Mouse (Mus musculus) heart, postnatal 0 days (tissue): Measurements from ENCODE around the gene Abl2. TPM values are rescaled to one million over a fixed set of nuclear protein-coding genes. Genes with fewer than 3 reads are reported as not detected.
A peak's percentile ranks its signal among the peaks of the same experiment; 100 is the strongest.

Experiments used
- ATAC-seq: fragments of 200-750 bp; cut with Nextera tagmentation; 2 replicates; pipeline ENCODE4 v1.8.0; 2017; ENCODE audit warnings: low read depth, moderate number of reproducible peaks, moderate library complexity; ENCODE audit not compliant: insufficient read depth
- DNase-seq: peaks from one replicate; pipeline ENCODE4 v3.0.0-alpha.2; 2016; ENCODE audit warnings: low spot score
- H3K27ac ChIP-seq: fragments of 300-500 bp; sonication (generic); 2 replicates; pipeline ENCODE4 v1.5.1; 2014; ENCODE audit warnings: low read depth, mild to moderate bottlenecking
- H3K27me3 ChIP-seq: fragments of 300-500 bp; sonication (generic); 2 replicates; pipeline ENCODE4 v1.6.1; 2014; ENCODE audit warnings: low read length, mixed read lengths; ENCODE audit not compliant: control insufficient read depth, insufficient read depth
- H3K36me3 ChIP-seq: fragments of 300-500 bp; sonication (generic); replicated peaks from 2 replicates; pipeline ENCODE4 v1.6.1; 2014; ENCODE audit warnings: low read length, mixed read lengths; ENCODE audit not compliant: control insufficient read depth, insufficient read depth
- H3K4me1 ChIP-seq: fragments of 300-500 bp; sonication (generic); 2 replicates; pipeline ENCODE4 v1.6.1; 2014; ENCODE audit warnings: antibody characterized with exemption; ENCODE audit not compliant: control insufficient read depth, insufficient read depth
- H3K4me2 ChIP-seq: fragments of 300-500 bp; sonication (generic); 2 replicates; pipeline ENCODE4 v1.6.1; 2014; ENCODE audit warnings: low read depth, mild to moderate bottlenecking, low read length, moderate library complexity
- H3K4me3 ChIP-seq: fragments of 300-500 bp; sonication (generic); 2 replicates; pipeline ENCODE4 v1.5.1; 2014; ENCODE audit warnings: low read depth, low read length
- H3K9ac ChIP-seq: fragments of 300-500 bp; sonication (generic); replicated peaks from 2 replicates; pipeline ENCODE4 v1.6.1; 2014; ENCODE audit warnings: low read depth, low read length, mixed read lengths
- H3K9me3 ChIP-seq: fragments of 300-500 bp; sonication (generic); replicated peaks from 2 replicates; pipeline ENCODE4 v1.6.1; 2016; ENCODE audit warnings: low read length; ENCODE audit not compliant: control insufficient read depth
- CTCF ChIP-seq: IDR thresholded peaks from 2 replicates; pipeline ENCODE4 v1.5.1; 2016; ENCODE audit warnings: antibody characterized with exemption, control low read depth, low read depth
- EP300 ChIP-seq: IDR thresholded peaks from 2 replicates; pipeline ENCODE4 v1.6.1; 2016; ENCODE audit warnings: antibody characterized with exemption, low read depth
- WGBS: fragments of 180-500 bp; shearing (Covaris S2); extraction: QIAGEN DNeasy Blood & Tissue Kit; methylation state at CpG from one replicate; pipeline ENCODE4 v1.1.7; 2014; 5-methylcytosine and 5-hydroxymethylcytosine counted together
- polyA plus RNA-seq: library from polyadenylated mRNA; unstranded; fragments of >200 nt; fragmentation: Nextera tagmentation; extraction: Ambion mirVana; gene quantifications from 2 replicates; pipeline ENCODE4 v1.2.1, GENCODE M21; 2015
- total RNA-seq: library from RNA; depleted of rRNA; stranded (reverse); fragments of >200 nt; gene quantifications from 2 replicates; pipeline ENCODE4 v1.2.3, GENCODE M21; 2014; ENCODE audit warnings: low replicate concordance

Abl2 gene
- total and polyA plus RNA-seq, 2 experiments from 2014 or later, result 2.0 to 12.9 TPM

GRCm38 (mm10) chr1:156639455-156639854 is 80.9 kb downstream of the Abl2 start:
- Histone ChIP-seq H3K27me3 (no peaks in the 10 kb centered on the region), H3K36me3 (peaks cover 69% of the 10 kb centered on the region), H3K9me3 (no peaks in the 10 kb centered on the region), H3K9ac (no peak overlapping the region), H3K4me2 (no peak overlapping the region), H3K4me1 (no peaks in the 10 kb centered on the region), H3K27ac (no peak overlapping the region), H3K4me3 (no peak overlapping the region)
- no peak for DNase-seq
- no peak for TF ChIP-seq CTCF
- no peak for TF ChIP-seq EP300
- 87% methylated on average over 5 of the region's 5 CpGs for WGBS
- no peak for ATAC-seq

GRCm38 (mm10) chr1:156640577-156640976 is 82.0 kb downstream of the Abl2 start:
- 71% methylated on average over 4 of the region's 4 CpGs for WGBS
- Histone ChIP-seq H3K36me3 (peaks cover 66% of the 10 kb centered on the region), H3K27me3 (no peaks in the 10 kb centered on the region)

GRCm38 (mm10) chr1:156641808-156642207 is 83.2 kb downstream of the Abl2 start:
- DNase-seq (no peak), ATAC-seq (no peak)
- H3K4me2 ChIP-seq, result no peak overlapping the region
- no peaks in the 10 kb centered on the region for H3K27me3 ChIP-seq
- no peak overlapping the region for H3K4me3 ChIP-seq
- no peak for TF ChIP-seq EP300
- TF ChIP-seq CTCF, result no peak
- peaks cover 2% of the 10 kb centered on the region; the same call in 1 of the 2 replicates for H3K4me1 ChIP-seq
- 65% methylated on average over 10 of the region's 10 CpGs for WGBS
- H3K27ac ChIP-seq, result no peak overlapping the region
- H3K36me3 ChIP-seq, result peaks cover 60% of the 10 kb centered on the region
- H3K9me3 ChIP-seq, result no peaks in the 10 kb centered on the region
- H3K9ac ChIP-seq, result no peak overlapping the region

More at GRCm38 (mm10) chr1:156640577-156640976, 82.0 kb downstream of the Abl2 start:
- no peak overlapping the region for H3K4me3 ChIP-seq
- H3K4me1 ChIP-seq, result no peaks in the 10 kb centered on the region
- ATAC-seq (no peak), DNase-seq (no peak)
- no peak overlapping the region for H3K4me2 ChIP-seq
- H3K27ac ChIP-seq, result no peak overlapping the region
- TF ChIP-seq EP300 (no peak), CTCF (peak; percentile 41)
- H3K9ac ChIP-seq, result no peak overlapping the region
- H3K9me3 ChIP-seq, result no peaks in the 10 kb centered on the region

GRCm38 (mm10) chr1:156642813-156643212 is 84.2 kb downstream of the Abl2 start:
- no peak overlapping the region for H3K4me3 ChIP-seq
- H3K9me3 ChIP-seq, result no peaks in the 10 kb centered on the region
- ATAC-seq, result no peak
- no peak for DNase-seq
- no peak overlapping the region for H3K27ac ChIP-seq
- H3K9ac ChIP-seq, result no peak overlapping the region
- H3K4me2 ChIP-seq, result no peak overlapping the region
- H3K36me3 ChIP-seq, result peaks cover 55% of the 10 kb centered on the region
- TF ChIP-seq CTCF (no peak), EP300 (no peak)
- H3K4me1 ChIP-seq, result peaks cover 2% of the 10 kb centered on the region; the same call in 1 of the 2 replicates
- H3K27me3 ChIP-seq, result no peaks in the 10 kb centered on the region
- WGBS, result 66% methylated on average over 12 of the region's 12 CpGs

- ATAC-seq (no peak), DNase-seq (no peak)
- H3K4me1 ChIP-seq, result peaks cover 2% of the 10 kb centered on the region; the same call in 1 of the 2 replicates
- no peak overlapping the region for H3K4me2 ChIP-seq
- no peak overlapping the region for H3K4me3 ChIP-seq
- no peaks in the 10 kb centered on the region for H3K27me3 ChIP-seq
- 89% methylated on average over 10 of the region's 10 CpGs for WGBS
- H3K27ac ChIP-seq, result no peak overlapping the region
- no peaks in the 10 kb centered on the region for H3K9me3 ChIP-seq
- H3K9ac ChIP-seq, result no peak overlapping the region
- TF ChIP-seq EP300, result no peak
- TF ChIP-seq CTCF, result no peak
- H3K36me3 ChIP-seq, result peaks cover 48% of the 10 kb centered on the region
These were observed 85.5 kb downstream of the Abl2 start for GRCm38 (mm10) chr1:156644061-156644460.

GRCm38 (mm10) chr1:156644780-156645523 is 86.4 kb downstream of the Abl2 start:
- WGBS, result 85% methylated on average over 13 of the region's 13 CpGs
- ATAC-seq (no peak), DNase-seq (no peak)
- H3K4me2 ChIP-seq, result no peak overlapping the region
- peaks cover 39% of the 10 kb centered on the region for H3K36me3 ChIP-seq
- no peak overlapping the region for H3K9ac ChIP-seq
- no peaks in the 10 kb centered on the region for H3K27me3 ChIP-seq
- H3K4me1 ChIP-seq, result peaks cover 2% of the 10 kb centered on the region; the same call in 1 of the 2 replicates
- no peak overlapping the region for H3K4me3 ChIP-seq
- TF ChIP-seq EP300, result no peak
- no peak for TF ChIP-seq CTCF
- no peaks in the 10 kb centered on the region for H3K9me3 ChIP-seq
- no peak overlapping the region for H3K27ac ChIP-seq
